Mouse (Mus musculus) liver, embryonic 14.5 days (tissue): Measurements from ENCODE around the gene Ino80b. TPM values are rescaled to one million over a fixed set of nuclear protein-coding genes. Genes with fewer than 3 reads are reported as not detected.
A peak's percentile ranks its signal among the peaks of the same experiment; 100 is the strongest.

Source experiments
- ATAC-seq: fragments of 200-750 bp; cut with Nextera tagmentation; 2 replicates; pipeline ENCODE4 v1.8.0; 2017; ENCODE audit warnings: moderate number of reproducible peaks, mild to moderate bottlenecking, moderate library complexity; ENCODE audit not compliant: insufficient read depth
- DNase-seq, 3 experiments: peaks; one replicate each; pipeline ENCODE4 v3.0.0-alpha.2; 2012 to 2013; ENCODE audit warnings: low read depth in 3 of 3, low spot score in 3 of 3
- H3K27ac ChIP-seq: fragments of 300-500 bp; sonication (generic); 2 replicates; pipeline ENCODE4 v1.5.1; 2014; ENCODE audit warnings: moderate library complexity, mild to moderate bottlenecking, control low read depth, inconsistent platforms
- H3K27me3 ChIP-seq: fragments of 300-500 bp; sonication (generic); 2 replicates; pipeline ENCODE4 v1.6.1; 2014; ENCODE audit warnings: mild to moderate bottlenecking, low read length, moderate library complexity; ENCODE audit not compliant: control insufficient read depth, insufficient read depth
- H3K36me3 ChIP-seq: fragments of 300-500 bp; sonication (generic); replicated peaks from 2 replicates; pipeline ENCODE4 v1.6.1; 2014; ENCODE audit warnings: low read depth; ENCODE audit not compliant: control insufficient read depth, insufficient read depth
- H3K4me1 ChIP-seq, 2 experiments: fragments of 200-500 bp in 1 of 2; fragments of 300-500 bp in 1 of 2; sonication (generic) in 1 of 2; replicated peaks; 2 replicates each; pipeline ENCODE4 v1.6.1; 2012 to 2014; ENCODE audit warnings: antibody characterized with exemption in 1 of 2, inconsistent platforms in 1 of 2, low read length in 1 of 2; ENCODE audit not compliant: control insufficient read depth in 2 of 2, insufficient read depth in 2 of 2
- H3K4me2 ChIP-seq: fragments of 300-500 bp; sonication (generic); 2 replicates; pipeline ENCODE4 v1.6.1; 2014; ENCODE audit warnings: low read depth, mild to moderate bottlenecking, control low read depth, moderate library complexity
- H3K4me3 ChIP-seq, 2 experiments: fragments of 200-500 bp in 1 of 2; fragments of 300-500 bp in 1 of 2; sonication (generic) in 1 of 2; 2 replicates each; pipeline ENCODE4 v1.5.1; 2012 to 2014; ENCODE audit warnings: low read depth in 2 of 2, low read length in 2 of 2, mild to moderate bottlenecking in 2 of 2, control low read depth in 1 of 2, inconsistent platforms in 1 of 2, moderate library complexity in 1 of 2; ENCODE audit not compliant: insufficient read depth in 1 of 2
- H3K9ac ChIP-seq: fragments of 300-500 bp; sonication (generic); replicated peaks from 2 replicates; pipeline ENCODE4 v1.6.1; 2014; ENCODE audit warnings: mild to moderate bottlenecking, control low read depth, moderate library complexity
- H3K9me3 ChIP-seq: fragments of 300-500 bp; sonication (generic); 2 replicates; pipeline ENCODE4 v1.6.1; 2016; ENCODE audit warnings: low read length, mixed read lengths; ENCODE audit not compliant: control insufficient read depth
- CTCF ChIP-seq: IDR thresholded peaks from 2 replicates; pipeline ENCODE4 v1.5.1; 2016; ENCODE audit warnings: antibody characterized with exemption, low read depth, control low read depth
- EP300 ChIP-seq: IDR thresholded peaks from 2 replicates; pipeline ENCODE4 v1.6.1; 2016; ENCODE audit warnings: antibody characterized with exemption, low read depth
- WGBS: fragments of 180-500 bp; shearing (Covaris S2); extraction: QIAGEN DNeasy Blood & Tissue Kit; methylation state at CpG from one replicate; pipeline ENCODE4 v1.1.7; 2014; ENCODE audit not compliant: insufficient replicate concordance; 5-methylcytosine and 5-hydroxymethylcytosine counted together
- polyA plus RNA-seq, 2 experiments: library from polyadenylated mRNA; depleted of rRNA in 1 of 2; stranded (reverse) in 1 of 2; unstranded in 1 of 2; fragments of >200 nt; fragmentation: Nextera tagmentation in 1 of 2; extraction: Ambion mirVana in 1 of 2; gene quantifications; 2 replicates each; pipeline versions ENCODE4 v1.2.1 to v1.2.3; 2012 to 2014

Ino80b gene
- polyA plus RNA-seq, 2 experiments = 4.4 to 11.6 TPM

DNA sequence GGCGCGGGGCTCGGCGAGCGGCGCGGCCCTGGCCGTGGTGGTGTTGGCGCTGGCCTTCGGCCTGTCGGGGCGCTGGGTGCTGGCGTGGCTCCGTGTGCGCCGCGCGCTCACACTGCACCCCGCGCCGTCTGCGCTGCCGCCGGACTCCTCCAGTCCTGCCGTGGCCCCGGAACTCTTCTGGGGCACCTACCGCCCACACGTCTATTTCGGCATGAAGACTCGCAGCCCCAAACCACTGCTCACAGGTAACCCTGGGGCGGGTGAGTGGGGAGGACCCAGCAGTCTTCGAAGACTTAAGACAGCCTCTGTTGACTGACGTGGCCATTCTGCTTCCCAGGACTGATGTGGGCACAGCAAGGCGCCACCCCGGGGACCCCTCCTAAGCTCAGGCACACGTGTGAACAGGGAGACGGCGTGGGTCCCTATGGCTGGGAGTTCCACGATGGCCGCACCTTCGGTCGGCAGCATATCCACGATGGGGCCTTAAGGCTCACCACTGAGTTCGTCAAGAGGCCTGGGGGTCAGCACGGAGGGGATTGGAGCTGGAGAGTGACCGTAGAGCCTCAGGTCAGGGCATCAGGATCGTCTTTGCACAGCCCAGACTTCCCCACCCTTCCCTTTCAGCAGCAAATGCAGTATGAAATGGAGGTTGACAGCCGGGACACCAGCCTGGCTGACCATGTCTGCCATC lies 9.4 kb downstream of the Ino80b start:
- 0 out of 2 replicates have a peak, but pooled peaks have one; percentile 2 for TF ChIP-seq CTCF
- TF ChIP-seq EP300 = no peak
- ATAC-seq = peak; percentile 56; the same call in 1 of the 2 replicates
- no peaks in the 10 kb centered on the region for H3K27me3 ChIP-seq
- H3K4me1 ChIP-seq = peaks cover 18 to 23% of the 10 kb centered on the region in 2 experiments
- H3K36me3 ChIP-seq = peaks cover 6% of the 10 kb centered on the region
- peak overlapping the region; percentile 82 to 84 for H3K4me3 ChIP-seq
- H3K9ac ChIP-seq = peak overlapping the region; percentile 72
- H3K4me2 ChIP-seq = peak overlapping the region; percentile 95
- H3K9me3 ChIP-seq = no peaks in the 10 kb centered on the region
- H3K27ac ChIP-seq = peak overlapping the region; percentile 65
- DNase-seq = no peak
- under 1% methylated on average over 38 of the region's 48 CpGs for WGBS

GRCm38 (mm10) chr6:83115011-83115671 lies 10.1 kb downstream of the Ino80b start, which contains the start of gene Mogs:
Gene Mogs, plus strand, starts transcription at chr6:83115496.
- Histone ChIP-seq H3K27me3 (no peaks in the 10 kb centered on the region), H3K36me3 (peaks cover 7% of the 10 kb centered on the region), H3K4me1 (peaks cover 17 to 24% of the 10 kb centered on the region in 2 experiments), H3K9me3 (no peaks in the 10 kb centered on the region), H3K9ac (peak within 1 kb of the TSS; percentile 72), H3K4me3 (peak within 1 kb of the TSS; percentile 82 to 84), H3K4me2 (peak within 1 kb of the TSS; percentile 95), H3K27ac (peak within 1 kb of the TSS; percentile 72)
- ATAC-seq = peak; percentile 90
- peak; percentile 41 for TF ChIP-seq CTCF
- TF ChIP-seq EP300 = no peak
- DNase-seq = peak; percentile 80 to 84 (median 81)
- under 1% methylated on average over 53 of the region's 58 CpGs for WGBS

GRCm38 (mm10) chr6:83111510-83112136 lies 13.6 kb downstream of the Ino80b start:
- H3K9me3 ChIP-seq = no peaks in the 10 kb centered on the region
- H3K4me3 ChIP-seq = no peak overlapping the region
- WGBS = 51% methylated on average over 4 of the region's 4 CpGs
- H3K4me2 ChIP-seq = no peak overlapping the region
- peaks cover 22 to 32% of the 10 kb centered on the region in 2 experiments for H3K4me1 ChIP-seq
- TF ChIP-seq CTCF = no peak
- no peak for TF ChIP-seq EP300
- no peak for ATAC-seq
- H3K27me3 ChIP-seq = no peaks in the 10 kb centered on the region
- H3K27ac ChIP-seq = no peak overlapping the region
- no peak overlapping the region for H3K9ac ChIP-seq
- no peak for DNase-seq
- H3K36me3 ChIP-seq = peaks cover 3% of the 10 kb centered on the region; the same call in 1 of the 2 replicates

GRCm38 (mm10) chr6:83108762-83109668 lies 16.2 kb downstream of the Ino80b start, which contains the start of gene Mrpl53:
Gene Mrpl53, plus strand, starts transcription at chr6:83109040.
- peaks cover 16 to 23% of the 10 kb centered on the region in 2 experiments for H3K4me1 ChIP-seq

More at GRCm38 (mm10) chr6:83108762-83109668, 16.2 kb downstream of the Ino80b start, which contains the start of gene Mrpl53:
- WGBS = under 1% methylated on average over 76 of the region's 76 CpGs
- peak within 1 kb of the TSS; percentile 97 for H3K4me2 ChIP-seq
- 0 out of 2 replicates have a peak, but pooled peaks have one; percentile 0 for TF ChIP-seq CTCF
- TF ChIP-seq EP300 = no peak; the same call in 1 of the 2 replicates
- peak within 1 kb of the TSS; percentile 79 to 99 for H3K4me3 ChIP-seq
- H3K9ac ChIP-seq = peak within 1 kb of the TSS; percentile 97
- ATAC-seq = peak; percentile 80
- DNase-seq = peak in 2 of 3 experiments; percentile 49 to 59
- H3K9me3 ChIP-seq = no peaks in the 10 kb centered on the region
- peak within 1 kb of the TSS; percentile 92 for H3K27ac ChIP-seq
- peaks cover 3% of the 10 kb centered on the region; the same call in 1 of the 2 replicates for H3K36me3 ChIP-seq
- no peaks in the 10 kb centered on the region for H3K27me3 ChIP-seq
